Mouse (Mus musculus) bone marrow, adult 2 months (tissue): ENCODE results near the gene Gpc1. TPM values are rescaled to one million over a fixed set of nuclear protein-coding genes. Genes with fewer than 3 reads are reported as not detected.

Source experiments
- H3K27ac ChIP-seq: fragments of 200-500 bp; 2 replicates; pipeline ENCODE4 v1.5.1; 2012; ENCODE audit warnings: low read depth, mild to moderate bottlenecking, control low read depth, inconsistent platforms, low read length; ENCODE audit not compliant: control insufficient read depth, poor library complexity, insufficient read depth
- H3K4me1 ChIP-seq: fragments of 200-500 bp; 2 replicates; pipeline ENCODE4 v1.6.1; 2011; ENCODE audit warnings: low read length; ENCODE audit not compliant: control insufficient read depth, insufficient read depth
- H3K4me3 ChIP-seq: fragments of 200-500 bp; replicated peaks from 2 replicates; pipeline ENCODE3; 2011; ENCODE audit warnings: mild to moderate bottlenecking, low read depth, low read length, control low read depth; ENCODE audit not compliant: control insufficient read depth
- CTCF ChIP-seq: fragments of 200-500 bp; IDR thresholded peaks from 2 replicates; pipeline ENCODE4 v1.5.1; 2011; ENCODE audit warnings: low read length, control low read depth; ENCODE audit not compliant: control insufficient read depth, insufficient read depth
- POLR2A ChIP-seq: fragments of 200-500 bp; IDR thresholded peaks from 2 replicates; pipeline ENCODE4 v1.6.1; 2011; ENCODE audit warnings: low read depth, mild to moderate bottlenecking, control low read depth, low read length, borderline replicate concordance; ENCODE audit not compliant: control insufficient read depth
- WGBS: fragments of 180-500 bp; shearing (Covaris S2); methylation state at CpG from one replicate; pipeline ENCODE4 v1.1.7; 2018; 5-methylcytosine and 5-hydroxymethylcytosine counted together
- polyA plus RNA-seq: library from polyadenylated mRNA; stranded (reverse); fragments of >200 nt; gene quantifications from 2 replicates; pipeline ENCODE4 v1.2.4, GENCODE M21; 2011; ENCODE audit warnings: low replicate concordance; ENCODE audit not compliant: missing spikeins, insufficient read depth, insufficient read length

Gene Gpc1
- polyA plus RNA-seq, 1 experiment = 21.8 TPM

- H3K4me3 ChIP-seq = no peak overlapping the region
- WGBS = 73% methylated on average over 8 of the region's 8 CpGs
- H3K4me1 ChIP-seq = peaks cover 1% of the 10 kb centered on the region; the same call in 1 of the 2 replicates
- TF ChIP-seq POLR2A (no peak), CTCF (no peak)
- H3K27ac ChIP-seq = no peak overlapping the region
Observed at GRCm38 (mm10) chr1:92840231-92840890, 8.9 kb downstream of the Gpc1 start.

DNA sequence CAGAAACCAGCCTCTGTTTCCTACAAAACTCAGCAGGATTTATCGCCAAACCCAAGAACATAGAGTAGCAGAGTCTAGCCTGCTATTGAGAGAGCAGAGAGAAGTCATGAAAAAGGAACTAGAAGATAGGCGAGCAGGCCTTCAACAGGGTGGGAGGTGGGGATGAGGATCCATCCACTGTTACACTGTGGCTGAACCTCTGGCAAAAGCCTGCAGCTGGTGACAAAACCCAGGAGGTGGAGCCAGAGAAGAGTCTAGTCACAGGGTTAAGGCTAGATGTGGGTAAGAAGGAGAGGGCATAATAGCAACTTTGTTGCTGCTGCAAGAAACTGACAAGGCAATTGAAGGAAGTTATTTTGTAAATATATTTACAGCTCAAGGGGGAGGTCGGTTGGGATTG, 10.0 kb downstream of the Gpc1 start:
- Histone ChIP-seq H3K4me3 (no peak overlapping the region), H3K27ac (no peak overlapping the region), H3K4me1 (peaks cover 1% of the 10 kb centered on the region; the same call in 1 of the 2 replicates)
- WGBS = 29% methylated on average over 3 of the region's 3 CpGs
- TF ChIP-seq POLR2A (no peak), CTCF (no peak)

DNA sequence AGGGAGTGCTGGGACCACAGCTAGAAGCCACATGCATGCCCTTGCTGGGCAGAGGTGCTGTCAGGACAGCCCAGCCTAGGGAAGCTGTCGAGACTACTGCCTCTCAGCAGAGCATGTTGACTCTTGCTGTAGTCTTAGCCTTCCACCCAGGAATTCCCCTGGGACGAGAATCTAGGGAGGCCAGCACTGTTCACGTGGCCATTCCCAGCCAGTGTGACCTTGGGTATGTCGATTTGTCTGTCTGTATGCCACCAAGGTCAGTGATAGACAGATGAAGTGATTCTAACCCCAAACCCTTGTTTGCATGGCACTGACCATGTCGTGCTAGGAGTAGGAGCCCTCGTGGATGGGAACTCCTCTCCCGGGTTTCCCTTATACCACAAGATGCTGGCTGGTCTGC, 14.4 kb downstream of the Gpc1 start:
- 72% methylated on average over 7 of the region's 7 CpGs for WGBS
- H3K27ac ChIP-seq = no peak overlapping the region
- H3K4me1 ChIP-seq = peaks cover 1% of the 10 kb centered on the region; the same call in 1 of the 2 replicates
- no peak overlapping the region for H3K4me3 ChIP-seq
- TF ChIP-seq CTCF (no peak), POLR2A (no peak)

DNA sequence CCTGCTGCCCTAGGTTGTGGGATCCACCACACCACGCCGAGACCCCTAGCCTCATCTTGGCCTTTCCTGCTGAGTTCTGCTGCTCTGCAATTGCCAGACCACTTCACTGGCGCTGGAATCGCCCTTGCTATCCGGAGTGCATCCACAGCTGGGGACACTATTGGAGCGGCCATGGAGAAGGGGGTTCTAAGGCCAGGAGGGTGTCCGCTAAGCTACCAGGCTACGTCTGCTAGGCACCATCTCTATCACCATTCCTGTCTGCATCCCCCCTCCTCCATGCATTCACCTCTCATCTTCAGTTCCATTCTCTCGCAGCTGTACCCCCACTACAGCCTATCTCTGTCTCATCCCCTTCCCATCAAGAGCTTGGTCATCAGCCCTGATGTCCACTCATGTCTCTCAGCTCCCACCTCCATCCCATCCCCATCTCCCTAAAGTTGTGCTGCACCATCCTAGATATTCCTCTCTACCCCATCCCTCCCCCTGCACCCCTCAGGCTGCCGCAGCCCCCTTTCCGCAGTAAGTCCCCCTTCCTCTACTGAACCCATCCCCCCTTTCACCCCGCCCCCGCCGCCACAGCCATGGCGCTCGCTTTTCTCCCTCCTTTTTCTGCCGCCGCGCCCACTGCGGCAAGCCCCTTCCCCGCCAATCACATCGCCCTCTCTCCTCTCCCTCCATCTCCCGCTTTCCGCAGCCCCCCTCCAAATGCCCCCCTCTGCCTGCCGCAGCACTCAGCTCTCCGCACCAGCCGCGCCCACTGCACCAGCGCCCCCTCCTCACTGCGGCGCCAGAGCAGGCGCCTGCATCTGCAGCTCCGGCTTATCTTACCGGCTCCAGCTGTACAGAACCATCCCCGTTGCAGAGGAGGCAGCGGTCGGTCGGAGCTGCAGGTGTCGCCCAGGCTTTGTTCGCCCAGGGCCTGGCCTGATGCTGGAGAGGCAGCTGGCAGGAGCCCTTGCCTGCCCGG, 16.7 kb downstream of the Gpc1 start:
- peaks cover 1% of the 10 kb centered on the region; the same call in 1 of the 2 replicates for H3K4me1 ChIP-seq
- WGBS = 22% methylated on average over 41 of the region's 41 CpGs
- H3K4me3 ChIP-seq = no peak overlapping the region

DNA sequence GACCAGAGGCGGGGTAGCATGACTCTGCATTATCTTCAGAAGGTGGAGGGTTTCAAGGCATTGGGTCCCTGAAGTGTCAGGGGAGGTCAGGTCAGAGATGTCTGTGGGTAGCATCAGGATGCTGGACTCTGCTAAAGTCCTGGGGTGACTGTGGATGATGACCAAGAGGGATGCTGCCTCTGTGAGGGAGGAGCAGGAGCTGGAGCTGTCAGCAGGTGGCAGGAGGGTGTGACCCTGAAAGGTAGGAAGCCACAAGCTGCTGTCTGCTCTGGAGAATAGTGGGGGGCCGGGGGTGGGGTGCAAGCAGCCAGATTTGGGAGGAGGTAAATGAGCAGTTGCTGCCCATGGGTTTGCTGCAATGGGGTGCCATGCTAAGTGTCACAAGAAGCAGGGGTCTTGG, 18.0 kb downstream of the Gpc1 start:
- WGBS = 19% methylated on average over 2 of the region's 2 CpGs
- Histone ChIP-seq H3K4me3 (no peak overlapping the region), H3K27ac (no peak overlapping the region), H3K4me1 (peaks cover 1% of the 10 kb centered on the region; the same call in 1 of the 2 replicates)
- TF ChIP-seq POLR2A (no peak), CTCF (peak; percentile 20; the same call in 1 of the 2 replicates)

More for the DNA sequence above, 16.7 kb downstream of the Gpc1 start:
- TF ChIP-seq POLR2A = no peak
- TF ChIP-seq CTCF = no peak
- no peak overlapping the region for H3K27ac ChIP-seq

GRCm38 (mm10) chr1:92849938-92850574, 18.6 kb downstream of the Gpc1 start:
- WGBS = 21% methylated on average over 13 of the region's 13 CpGs
- no peak overlapping the region for H3K27ac ChIP-seq
- H3K4me1 ChIP-seq = peaks cover 1% of the 10 kb centered on the region; the same call in 1 of the 2 replicates
- TF ChIP-seq CTCF = no peak
- no peak for TF ChIP-seq POLR2A
- peak overlapping the region; percentile 26 for H3K4me3 ChIP-seq

DNA sequence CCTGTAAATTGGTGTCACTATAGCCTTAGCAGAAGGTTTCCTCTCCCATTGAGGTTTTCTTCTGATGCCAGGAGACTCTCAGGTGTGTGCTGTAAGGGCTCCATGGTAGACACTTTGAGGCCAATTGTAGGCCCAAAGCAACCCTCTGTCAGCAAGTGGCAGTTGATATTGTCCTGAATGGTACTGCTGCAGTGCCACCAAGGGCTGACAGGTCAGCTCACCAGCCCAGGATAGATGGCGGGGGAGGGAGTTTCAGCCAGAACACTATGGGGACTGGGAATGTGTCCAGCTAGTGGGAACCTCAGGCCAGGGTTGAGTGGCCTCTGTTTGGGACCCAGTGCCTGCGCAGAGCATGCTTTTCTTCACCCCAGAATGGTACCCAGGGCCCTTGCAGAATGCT, 21.0 kb downstream of the Gpc1 start:
- TF ChIP-seq POLR2A = no peak
- no peak for TF ChIP-seq CTCF
- no peaks in the 10 kb centered on the region for H3K4me1 ChIP-seq
- no peak overlapping the region for H3K4me3 ChIP-seq
- WGBS = 92% methylated on average over 2 of the region's 2 CpGs
- no peak overlapping the region for H3K27ac ChIP-seq

GRCm38 (mm10) chr1:92861503-92861902, 30.1 kb downstream of the Gpc1 start:
- 67% methylated on average over 6 of the region's 6 CpGs for WGBS
- Histone ChIP-seq H3K4me1 (no peaks in the 10 kb centered on the region; the same call in 1 of the 2 replicates), H3K27ac (no peak overlapping the region), H3K4me3 (no peak overlapping the region)
- TF ChIP-seq POLR2A (no peak), CTCF (no peak)
